Mouse (Mus musculus): ENCODE data around the gene Map7d1.

- TF ChIP-seq POLR2A (IDR thresholded peaks at IDR 0.05; ENCODE audit: low read depth, low read length): no peak
- no peak for TF ChIP-seq CTCF (IDR thresholded peaks at IDR 0.05; ENCODE audit: extremely low read depth, insufficient read length, insufficient replicate concordance, low read depth, low read length)
Observed at GRCm38 (mm10) chr4:126222631-126223030, 33.5 kb downstream of the Map7d1 start.

Measured in small intestine, adult 2 months (tissue).